Mouse (Mus musculus): ENCODE data around the gene Chl1.

DNA sequence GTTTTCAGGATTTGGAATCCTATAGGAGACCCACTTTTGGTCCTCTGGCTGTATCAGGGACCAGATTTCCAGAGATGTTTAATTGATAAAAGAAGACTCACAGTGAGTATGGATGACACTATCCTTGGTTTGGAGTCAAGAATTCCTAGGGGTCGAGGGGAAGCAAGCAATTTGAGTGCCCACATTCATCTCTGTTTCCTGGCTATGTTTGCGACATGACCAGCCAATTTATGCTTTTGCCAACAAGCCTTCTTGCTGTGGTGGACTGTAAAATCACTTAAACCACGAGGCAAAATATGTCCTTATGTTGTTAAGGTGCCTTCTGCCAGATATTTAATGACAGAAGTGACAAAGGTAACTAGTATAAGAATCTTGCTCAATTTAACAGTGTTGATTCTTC lies 6.3 kb upstream of the Chl1 start:
- no peak for TF ChIP-seq CTCF (conservative IDR thresholded peaks at IDR 0.05; ENCODE audit: low read length)
- no peak for TF ChIP-seq NANOG (IDR thresholded peaks at IDR 0.05; ENCODE audit: borderline replicate concordance, low read length)
